ENCODE assay signal across 8 mouse cellular contexts in genomic region chr6:71673166-71673565, GRCm38 (mm10). TPM values are rescaled to one million over a fixed set of nuclear protein-coding genes. Genes with fewer than 3 reads are reported as not detected.
A peak's percentile ranks its signal among the peaks of the same experiment; 100 is the strongest.
DNase-seq lines count a peak whose midpoint lies in the region; ATAC-seq lines count a peak whose summit lies in the region.

No protein-coding gene starts in this region.

- H3K27ac ChIP-seq in hindbrain, embryonic 10.5 days: no peak overlapping the region
- H3K27ac ChIP-seq in limb, embryonic 10.5 days: no peak overlapping the region

- WGBS in hindbrain, embryonic 10.5 days: 72% methylated on average over 2 of the region's 2 CpGs
- 66% methylated on average over 2 of the region's 2 CpGs for WGBS in limb, embryonic 10.5 days

- peak; percentile 50; the same call in 1 of the 2 replicates for ATAC-seq in megakaryocyte progenitor cell, adult 5-6 weeks (replicated peaks; ENCODE audit: poor library complexity)

- no peaks in the 10 kb centered on the region for H3K36me3 ChIP-seq in hindbrain, embryonic 10.5 days
- no peaks in the 10 kb centered on the region for H3K36me3 ChIP-seq in limb, embryonic 10.5 days

- no peaks in the 10 kb centered on the region for H3K9me3 ChIP-seq in hindbrain, embryonic 10.5 days
- no peaks in the 10 kb centered on the region for H3K9me3 ChIP-seq in limb, embryonic 10.5 days (replicated peaks)

- peak; percentile 31 for DNase-seq in kidney, adult 9 months
- no peak for DNase-seq in kidney, adult 11 months
- peak; percentile 42 for DNase-seq in ES-CJ7 (ENCODE audit: low read depth, low spot score)
- peak; percentile 6 for DNase-seq in brain, adult 2 months (ENCODE audit: low read depth, low spot score)
- DNase-seq in right cerebral cortex, postnatal 36 days (ENCODE audit: low spot score in 2 of 2): no peak
- no peak for DNase-seq in hindbrain, embryonic 10.5 days (ENCODE audit: low spot score)
- no peak for DNase-seq in limb, embryonic 10.5 days (ENCODE audit: low spot score)

- H3K4me3 ChIP-seq in hindbrain, embryonic 10.5 days: no peak overlapping the region
- H3K4me3 ChIP-seq in limb, embryonic 10.5 days: no peak overlapping the region

- H3K27me3 ChIP-seq in hindbrain, embryonic 10.5 days (ENCODE audit: insufficient read depth, poor library complexity, severe bottlenecking): no peaks in the 10 kb centered on the region
- no peaks in the 10 kb centered on the region for H3K27me3 ChIP-seq in limb, embryonic 10.5 days (ENCODE audit: low read depth, poor library complexity, severe bottlenecking)

- no peaks in the 10 kb centered on the region for H3K4me1 ChIP-seq in hindbrain, embryonic 10.5 days (replicated peaks)
- no peaks in the 10 kb centered on the region for H3K4me1 ChIP-seq in limb, embryonic 10.5 days

RNA-seq across cellular contexts. Expression of gene Reep1, which starts 34.2 kb away (rescaled TPM):
- total RNA-seq in megakaryocyte progenitor cell, adult 5-6 weeks (2015): 0.32 and 1.1 TPM in 2 replicates
- total RNA-seq in megakaryocyte progenitor cell, adult 5-6 weeks (2017): 0.71 and 1.0 TPM in 2 replicates
- polyA plus RNA-seq in hindbrain, embryonic 10.5 days (2016; fragmentation: Nextera tagmentation; extraction: Ambion mirVana): 34.4 and 57.3 TPM in 2 replicates
- 7.3 and 7.8 TPM in 2 replicates for polyA plus RNA-seq in limb, embryonic 10.5 days (2016; fragmentation: Nextera tagmentation; extraction: Ambion mirVana)

RNA-seq across cellular contexts. Expression of gene Kdm3a, which starts 40.4 kb away (rescaled TPM):
- total RNA-seq in megakaryocyte progenitor cell, adult 5-6 weeks (2015): 37.7 and 42.3 TPM in 2 replicates
- 31.8 and 38.7 TPM in 2 replicates for total RNA-seq in megakaryocyte progenitor cell, adult 5-6 weeks (2017)
- 69.3 and 79.8 TPM in 2 replicates for polyA plus RNA-seq in hindbrain, embryonic 10.5 days (2016; fragmentation: Nextera tagmentation; extraction: Ambion mirVana)
- polyA plus RNA-seq in limb, embryonic 10.5 days (2016; fragmentation: Nextera tagmentation; extraction: Ambion mirVana): 55.7 and 69.4 TPM in 2 replicates

Comparison
In these comparisons a context has a peak if more than half of its experiments do, and no peak if none do; other contexts are left out.
1. DNase-seq: peak in kidney, adult 9 months (single experiment), ES-CJ7 (single experiment) and brain, adult 2 months (single experiment); none in kidney, adult 11 months (single experiment), right cerebral cortex, postnatal 36 days (0 of 2), hindbrain, embryonic 10.5 days (single experiment) and limb, embryonic 10.5 days (single experiment).